Mouse (Mus musculus): Measurements from ENCODE around the gene Obscn.

Obscn gene

GRCm38 (mm10) chr11:59135904-59136452 is at the start of gene Obscn:
TSS of gene Obscn (minus strand) at chr11:59136402.
- DNase-seq (ENCODE audit: low spot score in 2 of 2), result no peak

- DNase-seq (ENCODE audit: low spot score in 2 of 2), result no peak
These were observed 49.3 kb upstream of the Obscn start for GRCm38 (mm10) chr11:59185490-59185889.

GRCm38 (mm10) chr11:59183821-59184220 is 47.6 kb upstream of the Obscn start:
- DNase-seq (ENCODE audit: low spot score in 2 of 2), result peak; percentile 73 to 79

GRCm38 (mm10) chr11:59182864-59183331 is 46.7 kb upstream of the Obscn start, which contains the start of gene Gjc2:
TSS of gene Gjc2 (minus strand) at chr11:59183213.
- peak; percentile 72 to 73 for DNase-seq (ENCODE audit: low spot score in 2 of 2)

- no peak for DNase-seq (ENCODE audit: low spot score in 2 of 2)
These were observed 40.7 kb upstream of the Obscn start for GRCm38 (mm10) chr11:59176921-59177320.

- no peak for DNase-seq (ENCODE audit: low spot score in 2 of 2)
These were observed 40.3 kb upstream of the Obscn start for GRCm38 (mm10) chr11:59176475-59176874.

- DNase-seq (ENCODE audit: low spot score in 2 of 2), result no peak
These were observed 38.1 kb upstream of the Obscn start for GRCm38 (mm10) chr11:59174189-59174838.

GRCm38 (mm10) chr11:59170549-59170948 is 34.3 kb upstream of the Obscn start:
- DNase-seq (ENCODE audit: low spot score in 2 of 2), result no peak

GRCm38 (mm10) chr11:59169807-59170206 is 33.6 kb upstream of the Obscn start:
- DNase-seq (ENCODE audit: low spot score in 2 of 2), result no peak

GRCm38 (mm10) chr11:59165616-59166241 is 29.5 kb upstream of the Obscn start:
- no peak for DNase-seq (ENCODE audit: low spot score in 2 of 2)

GRCm38 (mm10) chr11:59164384-59164783 is 28.2 kb upstream of the Obscn start:
- DNase-seq (ENCODE audit: low spot score in 2 of 2), result no peak

GRCm38 (mm10) chr11:59163255-59164236 is 27.3 kb upstream of the Obscn start, which contains the start of gene Iba57:
TSS of gene Iba57 (minus strand) at chr11:59163739.
- DNase-seq (ENCODE audit: low spot score in 2 of 2), result peak; percentile 99

- no peak for DNase-seq (ENCODE audit: low spot score in 2 of 2)
These were observed 26.4 kb upstream of the Obscn start for GRCm38 (mm10) chr11:59162443-59163254.

- DNase-seq (ENCODE audit: low spot score in 2 of 2), result peak in 1 of 2 experiments; percentile 62
These were observed 25.2 kb upstream of the Obscn start for GRCm38 (mm10) chr11:59161398-59161797.

- no peak for DNase-seq (ENCODE audit: low spot score in 2 of 2)
These were observed 23.4 kb upstream of the Obscn start for GRCm38 (mm10) chr11:59159558-59159957.

GRCm38 (mm10) chr11:59159099-59159498 is 22.9 kb upstream of the Obscn start:
- DNase-seq (ENCODE audit: low spot score in 2 of 2), result no peak

- no peak for DNase-seq (ENCODE audit: low spot score in 2 of 2)
These were observed 19.7 kb upstream of the Obscn start for GRCm38 (mm10) chr11:59155900-59156299.

- DNase-seq (ENCODE audit: low spot score in 2 of 2), result no peak
These were observed 18.0 kb upstream of the Obscn start for GRCm38 (mm10) chr11:59154220-59154619.

GRCm38 (mm10) chr11:59151729-59152128 is 15.5 kb upstream of the Obscn start:
- no peak for DNase-seq (ENCODE audit: low spot score in 2 of 2)

- DNase-seq (ENCODE audit: low spot score in 2 of 2), result no peak
These were observed 13.1 kb upstream of the Obscn start for GRCm38 (mm10) chr11:59149302-59149701.

- DNase-seq (ENCODE audit: low spot score in 2 of 2), result no peak
These were observed 6.8 kb upstream of the Obscn start for GRCm38 (mm10) chr11:59142962-59143361.
